Mouse (Mus musculus) regulatory T cell (primary cell): ENCODE results near the gene Dcdc2b.

Experiments used
- in situ Hi-C: fragments of 300-600 bp; cut with MboI, MseI; formaldehyde crosslinking; loops from one replicate; pipeline ENCODE4 v1.15.1; 2025; ENCODE audit warnings: high pct_unique_total_duplicates

Dcdc2b gene

DNA sequence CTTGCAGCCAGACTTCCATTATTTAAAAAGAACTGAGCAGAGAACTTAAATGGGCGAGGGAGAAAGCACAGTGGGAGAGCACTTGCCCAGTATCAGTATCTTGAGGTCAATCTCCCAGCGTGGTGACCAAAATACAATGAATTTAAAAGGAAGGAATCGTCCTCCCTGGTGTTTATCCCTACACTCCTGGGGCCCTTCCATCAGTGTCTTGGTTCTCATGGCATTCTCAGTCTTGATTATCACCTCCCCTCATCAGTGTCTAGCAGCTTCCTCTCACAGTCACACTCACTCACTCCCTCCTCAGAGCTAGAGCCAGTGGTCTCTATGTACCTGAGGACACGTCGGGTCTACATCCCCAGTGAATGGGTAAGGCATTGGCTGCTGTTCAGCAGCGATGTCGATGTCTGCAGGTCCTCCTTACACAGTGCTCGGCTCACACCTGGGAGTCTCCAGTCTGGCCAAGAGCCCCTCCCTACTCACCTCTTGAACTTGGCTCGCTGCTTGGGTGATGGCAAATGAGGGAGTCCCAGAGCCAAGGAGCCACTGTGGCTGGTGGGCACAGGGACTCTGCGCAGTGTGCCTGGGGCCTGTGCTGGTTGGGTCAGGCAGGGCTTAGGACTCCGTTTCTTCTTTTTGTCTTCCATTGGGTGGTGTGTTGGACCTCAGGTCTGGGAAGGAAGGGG is 8.2 kb upstream of the Dcdc2b start:
- in situ Hi-C loops = no loop called here

GRCm38 (mm10) chr4:129621283-129621841 is 7.3 kb upstream of the Dcdc2b start:
- in situ Hi-C loops = no loop called here

GRCm38 (mm10) chr4:129620419-129621282 is 6.6 kb upstream of the Dcdc2b start:
- in situ Hi-C loops = no loop called here

DNA sequence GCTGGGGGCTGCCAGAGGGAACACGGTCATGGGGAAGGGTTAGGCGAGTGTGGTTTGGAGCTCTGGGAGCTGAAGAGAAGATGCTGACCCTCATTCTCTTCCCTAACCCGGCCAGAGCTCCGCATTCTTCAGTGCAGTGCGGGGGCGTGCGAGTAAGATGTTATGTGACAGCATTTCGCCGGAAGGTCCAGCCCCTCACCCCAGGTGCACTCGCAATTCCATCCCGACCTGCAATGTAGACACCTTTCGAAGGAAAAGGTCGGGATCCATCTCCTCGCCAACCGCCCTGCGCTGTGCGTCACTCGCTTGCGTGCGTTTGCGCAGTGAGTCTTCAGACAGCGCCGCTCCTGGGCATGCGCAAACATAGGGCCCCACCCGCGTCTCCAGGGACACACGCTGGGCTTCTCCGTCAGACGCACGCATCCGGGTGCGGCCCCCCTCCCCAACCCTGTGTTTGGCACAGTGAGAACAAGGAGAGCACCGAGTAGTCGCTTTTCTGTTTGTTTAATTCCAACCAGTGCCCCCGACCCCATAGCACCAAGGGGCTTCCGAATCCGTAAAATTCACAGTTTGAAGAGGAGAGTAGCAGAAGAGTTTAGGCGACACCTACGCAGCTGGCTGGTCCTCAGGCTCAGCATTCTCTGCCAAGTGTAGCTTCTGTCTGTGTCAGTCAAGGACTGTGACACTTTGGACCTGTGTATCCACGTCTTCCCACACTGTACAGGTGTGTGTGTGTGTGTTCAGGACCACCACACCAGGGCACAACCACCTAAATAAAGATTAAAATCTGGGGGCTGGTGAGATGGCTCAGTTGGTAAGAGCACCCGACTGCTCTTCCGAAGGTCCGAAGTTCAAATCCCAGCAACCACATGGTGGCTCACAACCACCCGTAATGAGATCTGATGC is 5.0 kb upstream of the Dcdc2b start, which contains the start of gene Iqcc:
Gene Iqcc (minus strand): TSS at position 314 of the 906 bp plus-strand sequence.
- in situ Hi-C loops = loop anchor here (10.0 kb wide), 1 partner anchor 274 kb away; no protein-coding TSS in a partner anchor

GRCm38 (mm10) chr4:129618031-129618430 is 4.0 kb upstream of the Dcdc2b start:
- in situ Hi-C loops = loop anchor here (10.0 kb wide), 1 partner anchor 273 kb away; no protein-coding TSS in a partner anchor

DNA sequence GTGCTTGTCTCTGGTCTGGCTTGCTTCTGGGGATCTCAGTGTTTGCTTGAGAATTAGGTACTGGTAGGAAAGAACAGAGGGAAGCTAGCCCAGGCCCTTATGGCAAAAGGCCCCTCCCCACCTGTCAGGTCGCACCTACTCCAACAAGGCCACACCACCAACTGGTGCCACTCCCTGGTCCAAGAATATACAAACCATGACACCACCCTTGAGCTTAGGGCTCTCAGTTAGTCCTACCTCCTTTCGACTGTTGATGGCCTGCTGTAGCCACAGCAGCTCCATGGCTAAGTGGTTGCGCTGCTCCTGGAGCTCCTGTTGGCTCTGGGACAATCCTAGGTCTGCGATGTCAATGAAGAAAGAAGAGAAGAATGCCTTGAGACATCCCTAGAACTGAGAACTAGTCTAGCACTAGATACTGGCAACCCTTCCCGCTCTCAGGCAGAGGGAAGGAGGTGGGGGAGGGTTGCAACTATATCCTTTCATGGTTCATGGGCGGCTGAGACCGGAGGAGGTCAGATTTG is 3.1 kb upstream of the Dcdc2b start:
- in situ Hi-C loops = loop anchor here (10.0 kb wide), 1 partner anchor 272 kb away; no protein-coding TSS in a partner anchor

DNA sequence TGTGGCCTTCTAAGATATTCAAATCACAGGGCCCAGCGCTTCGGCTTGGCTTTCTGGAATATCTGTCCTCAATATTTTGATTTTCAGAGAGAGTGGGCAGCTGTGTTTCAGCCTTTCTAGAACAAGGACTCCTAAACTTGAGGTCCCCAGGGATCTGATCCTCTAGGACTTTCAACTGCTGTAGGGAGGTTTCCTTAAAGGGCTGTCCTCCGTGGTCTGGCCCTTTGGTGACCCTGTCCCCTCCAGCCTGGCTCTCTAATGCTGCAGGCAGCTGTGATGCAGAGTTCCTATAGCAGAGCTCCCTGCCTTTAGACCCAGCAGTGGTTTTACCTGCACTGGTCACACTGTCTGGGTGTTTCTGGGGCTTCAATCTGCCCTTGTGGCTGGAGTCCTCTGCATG is 2.6 kb upstream of the Dcdc2b start:
- in situ Hi-C loops = loop anchor here (10.0 kb wide), 1 partner anchor 272 kb away; no protein-coding TSS in a partner anchor

DNA sequence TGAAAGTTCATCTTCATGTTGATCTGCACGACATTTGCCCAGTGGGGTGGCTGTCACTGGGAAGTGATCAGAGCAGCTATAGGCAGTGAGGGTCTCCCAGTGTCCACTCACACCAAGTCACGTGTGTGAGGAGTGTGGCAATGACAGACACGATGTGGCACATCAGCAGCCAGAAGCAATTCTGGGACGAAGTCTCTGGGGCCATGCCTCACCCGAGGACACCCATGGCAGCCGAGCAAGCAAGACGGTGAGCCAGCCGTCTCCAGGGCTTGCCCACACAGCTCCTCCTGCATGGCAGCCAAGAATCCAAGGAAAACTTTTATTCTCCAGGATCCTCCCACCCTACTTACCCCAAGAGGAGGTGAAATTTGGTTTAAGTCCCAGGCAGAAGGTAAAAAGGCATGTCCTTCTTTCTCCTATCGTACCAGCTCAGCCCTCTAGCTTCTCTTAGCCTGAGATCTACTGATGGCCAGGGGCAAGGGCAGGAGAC is 1.8 kb upstream of the Dcdc2b start:
- in situ Hi-C loops = loop anchor here (10.0 kb wide), 1 partner anchor 271 kb away; no protein-coding TSS in a partner anchor

DNA sequence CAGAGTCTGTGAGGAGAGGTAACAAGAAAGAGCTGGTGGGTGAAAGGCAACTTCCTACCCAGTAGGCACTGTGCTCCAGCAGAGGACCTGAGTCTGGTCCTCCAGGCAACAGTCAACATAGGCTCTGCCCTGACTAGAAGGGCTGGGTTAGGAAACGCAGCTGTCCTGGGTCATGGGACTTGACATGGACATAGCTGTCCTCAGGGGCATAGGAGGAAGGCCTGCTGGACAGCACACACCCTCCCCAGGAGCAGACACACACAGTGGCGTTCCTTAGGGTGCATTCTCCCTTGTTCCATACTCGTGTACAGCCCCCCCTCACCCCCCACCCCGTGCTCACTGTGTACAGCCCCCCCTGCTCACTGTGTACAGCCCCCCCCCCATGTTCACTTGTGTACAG is 3.6 kb downstream of the Dcdc2b start:
- in situ Hi-C loops = loop anchor here (10.0 kb wide), 1 partner anchor 266 kb away; no protein-coding TSS in a partner anchor

DNA sequence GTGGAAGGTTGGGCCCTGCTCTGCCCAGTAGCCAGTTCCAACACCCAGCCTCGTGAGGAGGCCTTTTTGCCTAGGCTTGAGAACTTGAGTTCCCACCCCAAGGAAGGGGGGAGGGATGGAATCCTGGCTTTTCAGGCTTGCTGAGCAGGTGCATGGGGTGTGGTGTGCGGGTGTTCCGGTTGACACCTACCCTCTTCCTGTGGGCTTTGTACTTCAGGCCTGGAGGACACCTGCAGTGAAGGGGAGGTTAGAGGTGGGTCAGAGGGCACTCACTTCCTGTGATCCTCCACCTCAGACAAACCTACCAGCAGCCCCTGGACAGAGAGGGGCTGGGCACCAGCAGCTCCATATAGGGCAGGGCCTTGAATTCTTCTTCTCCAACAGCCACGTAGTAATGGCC is 4.0 kb downstream of the Dcdc2b start:
- in situ Hi-C loops = loop anchor here (10.0 kb wide), 1 partner anchor 265 kb away; no protein-coding TSS in a partner anchor

- in situ Hi-C loops = no loop called here
These were observed 4.9 kb downstream of the Dcdc2b start for GRCm38 (mm10) chr4:129609139-129609631.

DNA sequence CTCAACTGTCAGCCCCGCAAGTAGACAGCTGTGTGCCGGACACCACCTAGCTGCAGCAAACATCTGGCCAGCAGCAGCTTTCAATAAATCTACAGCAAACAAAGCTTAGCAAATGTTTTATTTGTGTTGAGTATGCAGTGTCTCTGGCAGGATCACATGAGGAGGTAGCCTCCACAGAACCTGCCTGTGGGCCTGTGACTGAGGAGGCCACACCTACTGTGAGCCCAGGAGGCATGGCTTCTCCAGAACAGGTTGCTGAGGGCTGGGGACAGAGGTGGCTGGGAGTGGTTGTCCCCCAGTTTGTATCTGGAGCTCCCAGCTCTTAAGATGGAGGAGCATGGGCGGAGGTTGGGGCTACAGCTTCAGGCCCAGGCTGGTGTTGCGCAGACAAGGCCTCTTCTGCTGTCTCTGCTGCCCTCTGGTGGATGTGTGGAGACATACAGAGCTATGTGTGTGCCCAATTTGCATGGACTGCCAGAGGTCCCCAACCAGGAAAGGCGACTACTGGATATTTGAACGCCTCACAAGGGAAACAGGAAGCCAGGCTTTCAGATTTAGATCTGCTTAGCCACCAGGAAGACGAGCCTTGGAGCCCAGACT is 5.5 kb downstream of the Dcdc2b start:
- in situ Hi-C loops = no loop called here

- in situ Hi-C loops = loop anchor here (5.0 kb wide), 1 partner anchor 43 kb away; no protein-coding TSS in a partner anchor
These were observed 13.6 kb downstream of the Dcdc2b start, which contains the start of the genes Eif3i and Tmem234 for GRCm38 (mm10) chr4:129600233-129601158. Gene Eif3i, minus strand, starts transcription at chr4:129600648. Gene Tmem234, plus strand, starts transcription at chr4:129600668.

DNA sequence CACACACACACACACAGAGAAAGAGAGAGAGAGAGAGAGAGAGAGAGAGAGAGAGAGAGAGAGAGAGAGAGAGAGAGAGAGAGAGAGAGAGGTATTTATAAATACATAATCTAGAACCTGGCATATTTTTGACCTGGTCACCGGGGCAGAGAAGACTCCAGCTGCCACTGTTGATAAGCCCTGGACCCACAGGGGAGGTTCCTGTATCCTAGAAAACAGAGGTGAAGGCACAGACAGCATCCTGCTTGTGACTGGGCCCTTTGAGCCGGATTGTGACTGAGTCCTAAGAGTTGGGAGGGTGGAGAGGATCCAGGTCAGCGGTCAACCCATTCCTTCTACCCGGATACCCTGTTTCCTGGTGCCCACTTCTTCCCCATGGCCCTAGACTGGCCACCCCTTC is 25.2 kb downstream of the Dcdc2b start:
- in situ Hi-C loops = no loop called here

- in situ Hi-C loops = no loop called here
These were observed 27.1 kb downstream of the Dcdc2b start for GRCm38 (mm10) chr4:129586943-129587342.

DNA sequence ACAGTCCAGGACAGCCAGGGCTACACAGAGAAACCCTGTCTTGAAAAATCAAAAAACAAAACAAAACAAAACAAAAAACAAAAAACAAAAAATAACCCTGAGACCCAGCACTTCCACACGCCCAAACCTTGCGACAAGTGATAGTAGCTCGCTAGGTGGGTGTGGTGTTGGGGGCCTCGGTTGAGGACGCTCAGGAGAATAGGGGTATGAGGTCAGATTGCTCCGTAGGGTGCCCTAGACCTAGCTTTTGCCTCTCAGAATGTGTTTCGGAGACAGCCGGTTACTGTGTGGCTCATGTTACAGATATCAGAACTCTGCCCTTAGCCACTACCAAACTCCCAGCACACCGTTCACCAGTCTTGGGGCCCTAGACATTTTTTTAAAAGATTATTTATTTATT is 28.3 kb downstream of the Dcdc2b start:
- in situ Hi-C loops = no loop called here

- in situ Hi-C loops = no loop called here
These were observed 29.0 kb downstream of the Dcdc2b start for GRCm38 (mm10) chr4:129584884-129585608.

GRCm38 (mm10) chr4:129584370-129584769 is 29.7 kb downstream of the Dcdc2b start:
- in situ Hi-C loops = no loop called here
